Mouse (Mus musculus): ENCODE measurements around the gene Mrln. TPM values are rescaled to one million over a fixed set of nuclear protein-coding genes. Genes with fewer than 3 reads are reported as not detected.

The Mrln gene
- 0.94 and 9.8 TPM in 2 replicates for polyA plus RNA-seq (2012; rRNA removed)

GRCm38 (mm10) chr10:70204505-70205399, at the start of gene Mrln:
Gene Mrln (plus strand): TSS chr10:70204664.

GRCm38 (mm10) chr10:70244921-70245558, 40.6 kb downstream of the Mrln start, which contains the start of gene Slc16a9:
Gene Slc16a9 (plus strand): TSS chr10:70245100.

Other genes starting within 250 kb of the Mrln start
- gene Ccdc6, start 107.5 kb upstream of the Mrln start, polyA plus RNA-seq (2012; rRNA removed), result 26.8 and 29.3 TPM in 2 replicates
- gene Slc16a9, start 40.4 kb downstream of the Mrln start, polyA plus RNA-seq (2012; rRNA removed), result 0.47 and 1.1 TPM in 2 replicates
- 7.6 and 7.7 TPM in 2 replicates for gene Fam13c, start 235.8 kb downstream of the Mrln start, polyA plus RNA-seq (2012; rRNA removed)